Mouse (Mus musculus): ENCODE measurements at regions not wholly inside any gene's neighbourhood (a gene's known extent, or its start where the extent isn't known, plus 50 kb on each side); places are given as distances from the start of the nearest gene placed in this dataset.

- DNase-seq (ENCODE audit: low read depth, low spot score) = no peak
- Histone ChIP-seq H3K27me3 (ENCODE audit: control insufficient read depth, insufficient read depth, low read length, poor library complexity, severe bottlenecking) (no peaks in the 10 kb centered on the region), H3K36me3 (ENCODE audit: control insufficient read depth, insufficient read depth, low read length, poor library complexity, severe bottlenecking) (no peaks in the 10 kb centered on the region)
Measured at GRCm38 (mm10) chr1:184324234-184324633, 290.1 kb upstream of the 1700056E22Rik start.

- no peak for DNase-seq (ENCODE audit: low read depth, low spot score)
- no peaks in the 10 kb centered on the region for H3K27me3 ChIP-seq (ENCODE audit: control insufficient read depth, insufficient read depth, low read length, poor library complexity, severe bottlenecking)
Measured at GRCm38 (mm10) chr1:184320521-184321177, 286.5 kb upstream of the 1700056E22Rik start.

GRCm38 (mm10) chr1:184310185-184310815, 276.2 kb upstream of the 1700056E22Rik start:
- DNase-seq (ENCODE audit: low read depth, low spot score) = no peak
- H3K36me3 ChIP-seq (ENCODE audit: control insufficient read depth, insufficient read depth, low read length, poor library complexity, severe bottlenecking) = no peaks in the 10 kb centered on the region
- H3K27me3 ChIP-seq (ENCODE audit: control insufficient read depth, insufficient read depth, low read length, poor library complexity, severe bottlenecking) = no peaks in the 10 kb centered on the region

More at GRCm38 (mm10) chr1:184320521-184321177, 286.5 kb upstream of the 1700056E22Rik start:
- no peaks in the 10 kb centered on the region for H3K36me3 ChIP-seq (ENCODE audit: control insufficient read depth, insufficient read depth, low read length, poor library complexity, severe bottlenecking)

DNA sequence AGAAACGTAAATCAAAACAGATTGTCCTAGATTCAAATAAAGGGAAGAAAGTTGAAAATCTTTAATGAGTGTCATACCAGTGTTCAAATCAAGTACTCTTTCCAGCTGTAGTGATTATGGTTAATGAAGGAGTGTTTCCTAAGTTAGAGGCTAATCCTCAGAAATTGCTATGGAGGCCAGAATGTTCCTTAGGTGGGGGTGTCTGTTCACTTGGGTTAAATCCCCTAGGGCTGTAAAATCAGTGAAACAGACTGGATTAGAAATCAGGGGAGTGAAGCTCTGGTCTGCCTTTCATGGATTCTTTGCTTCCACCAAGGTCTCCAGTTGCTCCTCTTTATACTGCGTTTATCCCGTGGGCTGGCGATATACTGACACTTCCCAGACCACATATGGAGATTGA, 270.7 kb upstream of the 1700056E22Rik start:
- H3K36me3 ChIP-seq (ENCODE audit: control insufficient read depth, insufficient read depth, low read length, poor library complexity, severe bottlenecking) = no peaks in the 10 kb centered on the region
- no peak for DNase-seq (ENCODE audit: low read depth, low spot score)
- H3K27me3 ChIP-seq (ENCODE audit: control insufficient read depth, insufficient read depth, low read length, poor library complexity, severe bottlenecking) = no peaks in the 10 kb centered on the region

GRCm38 (mm10) chr1:184304204-184304603, 270.1 kb upstream of the 1700056E22Rik start:
- DNase-seq (ENCODE audit: low read depth, low spot score) = no peak

DNA sequence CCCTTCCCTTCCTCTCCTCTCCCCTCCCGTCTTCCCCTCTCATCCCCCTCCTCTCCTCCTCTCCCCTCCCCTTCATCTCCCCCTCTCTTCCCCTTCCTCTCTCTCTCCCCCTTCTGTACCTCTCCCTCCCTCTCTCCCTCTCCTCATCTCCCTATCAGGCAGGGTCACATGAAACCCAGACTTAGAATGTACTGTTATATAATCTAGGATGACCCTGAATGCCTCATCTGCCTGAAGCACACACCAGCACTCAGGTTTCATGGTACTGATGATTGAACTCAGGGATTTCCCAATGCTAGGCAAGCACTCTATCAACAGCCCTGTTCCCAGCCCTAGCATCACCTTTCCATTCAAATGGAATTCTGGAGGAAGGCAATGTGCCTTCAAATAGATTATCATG, 264.6 kb upstream of the 1700056E22Rik start:
- no peak for DNase-seq (ENCODE audit: low read depth, low spot score)
- H3K36me3 ChIP-seq (ENCODE audit: control insufficient read depth, insufficient read depth, low read length, poor library complexity, severe bottlenecking) = no peaks in the 10 kb centered on the region
- no peaks in the 10 kb centered on the region for H3K27me3 ChIP-seq (ENCODE audit: control insufficient read depth, insufficient read depth, low read length, poor library complexity, severe bottlenecking)

More at GRCm38 (mm10) chr1:184304204-184304603, 270.1 kb upstream of the 1700056E22Rik start:
- no peaks in the 10 kb centered on the region for H3K36me3 ChIP-seq (ENCODE audit: control insufficient read depth, insufficient read depth, low read length, poor library complexity, severe bottlenecking)
- no peaks in the 10 kb centered on the region for H3K27me3 ChIP-seq (ENCODE audit: control insufficient read depth, insufficient read depth, low read length, poor library complexity, severe bottlenecking)

DNA sequence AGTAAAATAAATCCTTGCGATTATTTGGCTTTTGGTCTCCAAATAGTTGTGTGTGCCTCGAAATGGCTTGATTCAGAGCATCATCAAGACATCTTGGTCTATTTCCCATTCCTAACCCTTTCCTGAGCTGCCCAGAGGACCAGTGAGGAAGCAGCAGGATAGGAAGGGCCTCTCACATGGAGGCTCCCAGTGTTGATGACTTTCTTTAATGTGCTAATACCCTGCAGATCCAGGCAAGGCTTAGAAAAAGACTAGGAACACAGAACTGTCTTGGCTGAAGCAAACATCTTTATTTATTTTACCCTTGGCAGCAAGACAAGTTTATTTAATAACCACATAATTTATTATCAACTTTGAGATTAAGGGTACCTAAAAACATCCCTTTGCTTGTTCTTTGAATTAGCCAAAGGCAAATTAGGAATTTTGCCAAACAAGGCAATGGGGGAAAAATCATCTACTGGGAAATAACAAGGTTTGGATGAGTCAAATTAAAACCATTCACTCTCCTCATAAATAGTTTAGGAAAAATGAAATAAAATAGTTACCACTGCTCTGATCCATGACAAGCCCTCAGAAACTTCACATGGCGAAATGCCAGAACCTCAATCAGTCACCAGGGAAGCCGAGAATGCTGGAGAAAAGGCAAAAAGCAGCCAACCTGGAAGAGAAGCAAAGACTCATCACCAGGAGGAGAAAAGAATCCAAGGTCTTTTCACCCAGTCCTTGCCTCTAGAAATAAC, 263.1 kb upstream of the 1700056E22Rik start:
- Histone ChIP-seq H3K27me3 (ENCODE audit: control insufficient read depth, insufficient read depth, low read length, poor library complexity, severe bottlenecking) (no peaks in the 10 kb centered on the region), H3K36me3 (ENCODE audit: control insufficient read depth, insufficient read depth, low read length, poor library complexity, severe bottlenecking) (no peaks in the 10 kb centered on the region)
- no peak for DNase-seq (ENCODE audit: low read depth, low spot score)

DNA sequence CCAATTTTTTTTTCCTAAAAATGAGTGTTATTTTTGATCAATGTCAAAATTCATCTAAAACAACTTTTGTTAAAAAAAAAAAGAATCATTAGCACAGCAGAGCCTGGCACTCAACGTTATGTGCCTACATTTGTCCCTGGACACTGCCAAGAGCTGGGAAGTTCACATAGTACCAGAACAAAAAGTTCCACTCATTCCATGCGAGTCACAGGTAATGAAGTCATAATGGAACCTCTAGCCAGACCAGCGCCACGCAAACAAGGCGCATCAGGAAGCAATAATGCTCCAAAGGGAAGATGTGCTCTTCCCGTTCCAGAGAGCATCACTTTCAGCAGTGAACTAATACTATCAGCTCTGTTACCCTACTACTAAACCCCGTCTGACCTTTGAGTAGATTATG, 257.0 kb upstream of the 1700056E22Rik start:
- DNase-seq (ENCODE audit: low read depth, low spot score) = no peak
- H3K36me3 ChIP-seq (ENCODE audit: control insufficient read depth, insufficient read depth, low read length, poor library complexity, severe bottlenecking) = no peaks in the 10 kb centered on the region
- H3K27me3 ChIP-seq (ENCODE audit: control insufficient read depth, insufficient read depth, low read length, poor library complexity, severe bottlenecking) = no peaks in the 10 kb centered on the region

- H3K27me3 ChIP-seq (ENCODE audit: control insufficient read depth, insufficient read depth, low read length, poor library complexity, severe bottlenecking) = no peaks in the 10 kb centered on the region
- no peak for DNase-seq (ENCODE audit: low read depth, low spot score)
- H3K36me3 ChIP-seq (ENCODE audit: control insufficient read depth, insufficient read depth, low read length, poor library complexity, severe bottlenecking) = no peaks in the 10 kb centered on the region
Measured at GRCm38 (mm10) chr1:184289733-184290416, 255.8 kb upstream of the 1700056E22Rik start.

DNA sequence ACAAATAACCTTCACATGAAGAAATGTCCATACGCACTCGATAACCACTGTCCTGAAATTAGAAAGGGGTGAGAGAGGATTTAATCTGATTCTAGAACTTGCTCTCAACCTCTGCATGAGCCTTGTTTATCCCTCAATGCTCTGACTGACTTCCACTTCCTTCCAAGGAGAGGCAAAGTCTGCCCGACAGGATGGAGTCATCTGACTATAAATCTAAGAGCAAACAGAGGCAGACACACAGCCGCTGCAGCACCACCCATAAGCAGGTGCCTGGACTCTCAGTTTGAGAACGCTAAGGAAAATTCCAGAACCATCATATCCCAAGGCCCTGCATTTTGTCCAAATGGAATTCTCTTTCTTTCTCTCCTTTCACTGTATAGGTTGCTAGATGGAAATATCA, 247.7 kb upstream of the 1700056E22Rik start:
- no peaks in the 10 kb centered on the region for H3K27me3 ChIP-seq (ENCODE audit: control insufficient read depth, insufficient read depth, low read length, poor library complexity, severe bottlenecking)
- no peaks in the 10 kb centered on the region for H3K36me3 ChIP-seq (ENCODE audit: control insufficient read depth, insufficient read depth, low read length, poor library complexity, severe bottlenecking)
- no peak for DNase-seq (ENCODE audit: low read depth, low spot score)

GRCm38 (mm10) chr1:184279263-184279662, 245.2 kb upstream of the 1700056E22Rik start:
- Histone ChIP-seq H3K36me3 (ENCODE audit: control insufficient read depth, insufficient read depth, low read length, poor library complexity, severe bottlenecking) (no peaks in the 10 kb centered on the region), H3K27me3 (ENCODE audit: control insufficient read depth, insufficient read depth, low read length, poor library complexity, severe bottlenecking) (no peaks in the 10 kb centered on the region)
- DNase-seq (ENCODE audit: low read depth, low spot score) = no peak

GRCm38 (mm10) chr1:184277001-184277400, 242.9 kb upstream of the 1700056E22Rik start:
- no peaks in the 10 kb centered on the region for H3K27me3 ChIP-seq (ENCODE audit: control insufficient read depth, insufficient read depth, low read length, poor library complexity, severe bottlenecking)
- no peak for DNase-seq (ENCODE audit: low read depth, low spot score)
- no peaks in the 10 kb centered on the region for H3K36me3 ChIP-seq (ENCODE audit: control insufficient read depth, insufficient read depth, low read length, poor library complexity, severe bottlenecking)

DNA sequence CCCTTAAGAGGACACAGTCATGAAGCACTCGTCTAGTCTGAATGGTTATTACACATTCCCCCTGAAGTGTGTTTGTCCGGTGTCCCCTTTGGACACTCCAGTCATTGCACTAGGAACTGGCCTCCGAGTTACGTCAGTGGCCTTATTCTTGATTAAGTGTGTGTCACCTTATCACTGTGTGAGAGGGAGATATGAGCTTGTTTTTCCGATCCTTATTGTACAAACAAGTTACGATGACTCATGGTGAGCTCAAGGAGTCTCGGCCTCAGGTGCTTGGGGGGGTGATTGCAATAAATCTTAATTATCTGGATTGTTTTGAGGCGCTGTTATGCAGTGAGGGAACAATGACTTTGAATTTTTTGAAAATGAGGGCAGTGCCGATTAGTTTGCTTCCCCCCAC, 241.8 kb upstream of the 1700056E22Rik start:
- no peaks in the 10 kb centered on the region for H3K36me3 ChIP-seq (ENCODE audit: control insufficient read depth, insufficient read depth, low read length, poor library complexity, severe bottlenecking)
- DNase-seq (ENCODE audit: low read depth, low spot score) = no peak
- H3K27me3 ChIP-seq (ENCODE audit: control insufficient read depth, insufficient read depth, low read length, poor library complexity, severe bottlenecking) = no peaks in the 10 kb centered on the region

DNA sequence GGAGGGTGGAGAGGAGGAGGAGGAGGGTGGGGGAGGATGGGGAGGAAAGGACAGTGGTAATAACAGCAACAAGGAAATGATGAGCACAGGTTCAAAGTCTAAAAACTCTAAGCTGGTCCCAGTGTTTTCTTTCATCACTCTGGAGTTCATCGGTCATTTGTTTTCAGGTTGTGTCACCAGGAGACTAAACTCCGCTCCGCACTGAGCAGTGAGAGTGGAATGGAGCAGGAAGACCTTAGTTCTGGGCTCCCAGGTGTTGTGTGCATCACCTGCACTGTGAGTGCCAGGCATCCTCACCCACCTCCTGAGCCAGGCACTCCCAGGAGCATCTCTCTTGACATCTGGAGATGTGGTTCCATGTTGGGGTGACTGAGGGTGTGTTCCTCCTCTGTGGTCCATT, 241.3 kb upstream of the 1700056E22Rik start:
- no peaks in the 10 kb centered on the region for H3K36me3 ChIP-seq (ENCODE audit: control insufficient read depth, insufficient read depth, low read length, poor library complexity, severe bottlenecking)
- H3K27me3 ChIP-seq (ENCODE audit: control insufficient read depth, insufficient read depth, low read length, poor library complexity, severe bottlenecking) = no peaks in the 10 kb centered on the region
- DNase-seq (ENCODE audit: low read depth, low spot score) = no peak

GRCm38 (mm10) chr1:184274704-184275103, 240.6 kb upstream of the 1700056E22Rik start:
- DNase-seq (ENCODE audit: low read depth, low spot score) = no peak
- H3K36me3 ChIP-seq (ENCODE audit: control insufficient read depth, insufficient read depth, low read length, poor library complexity, severe bottlenecking) = no peaks in the 10 kb centered on the region
- no peaks in the 10 kb centered on the region for H3K27me3 ChIP-seq (ENCODE audit: control insufficient read depth, insufficient read depth, low read length, poor library complexity, severe bottlenecking)

Data from splenic B cell, adult 2 months (primary cell).